Mouse (Mus musculus) embryonic fibroblast, embryonic 13.5 days (primary cell): Measurements from ENCODE around the gene Rsrc1.

ENCODE experiments used
- CTCF ChIP-seq: IDR thresholded peaks from 2 replicates; pipeline ENCODE4 v1.5.1; 2011; ENCODE audit warnings: mild to moderate bottlenecking, control low read depth, low read length, moderate library complexity, borderline replicate concordance; ENCODE audit not compliant: insufficient read depth
- POLR2A ChIP-seq: IDR thresholded peaks from 2 replicates; pipeline ENCODE4 v1.6.1; 2011; ENCODE audit warnings: low read depth, mild to moderate bottlenecking, control low read depth, low read length, moderate library complexity

- TF ChIP-seq CTCF, result no peak
- no peak for TF ChIP-seq POLR2A
Observed at GRCm38 (mm10) chr3:67284848-67285247, 303.7 kb downstream of the Rsrc1 start.
